Mouse (Mus musculus): Measurements from ENCODE around the gene Fcgr4.
"Not testable (repeated sequence)": the region's sequence is repeated elsewhere in the genome, so short reads cannot be mapped to it uniquely, and the experiment has no call there.

Fcgr4 gene

GRCm38 (mm10) chr1:171018737-171019136, at the start of gene Fcgr4:
Gene Fcgr4, plus strand, starts transcription at chr1:171018920.
- DNase-seq (ENCODE audit: low spot score), result no peak

GRCm38 (mm10) chr1:170972494-170972893, 46.2 kb upstream of the Fcgr4 start:
- no peak for DNase-seq (ENCODE audit: low spot score)

DNA sequence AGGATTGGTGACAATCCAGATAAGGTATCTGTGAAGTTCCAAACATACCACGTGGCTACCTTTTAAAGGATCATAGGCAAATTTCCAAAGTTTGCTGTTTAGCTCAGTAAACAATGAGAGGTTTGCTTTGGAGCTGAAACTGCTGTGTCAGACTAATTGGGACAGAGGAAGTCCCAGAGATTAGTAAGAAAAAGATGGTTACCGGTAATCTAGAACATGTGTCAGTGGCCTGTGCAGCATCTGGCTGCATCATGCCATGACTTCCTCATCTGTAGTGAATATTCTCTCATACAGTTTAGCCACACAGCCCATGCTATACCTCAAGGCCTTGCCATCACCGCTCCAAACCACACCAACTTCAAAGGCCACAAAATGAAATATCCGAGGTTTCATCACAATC, 45.8 kb upstream of the Fcgr4 start:
- no peak for DNase-seq (ENCODE audit: low spot score)

- DNase-seq (ENCODE audit: low spot score), result no peak
Observed at GRCm38 (mm10) chr1:170974171-170974570, 44.5 kb upstream of the Fcgr4 start.

- no peak for DNase-seq (ENCODE audit: low spot score)
Observed at GRCm38 (mm10) chr1:170974736-170975135, 44.0 kb upstream of the Fcgr4 start.

DNA sequence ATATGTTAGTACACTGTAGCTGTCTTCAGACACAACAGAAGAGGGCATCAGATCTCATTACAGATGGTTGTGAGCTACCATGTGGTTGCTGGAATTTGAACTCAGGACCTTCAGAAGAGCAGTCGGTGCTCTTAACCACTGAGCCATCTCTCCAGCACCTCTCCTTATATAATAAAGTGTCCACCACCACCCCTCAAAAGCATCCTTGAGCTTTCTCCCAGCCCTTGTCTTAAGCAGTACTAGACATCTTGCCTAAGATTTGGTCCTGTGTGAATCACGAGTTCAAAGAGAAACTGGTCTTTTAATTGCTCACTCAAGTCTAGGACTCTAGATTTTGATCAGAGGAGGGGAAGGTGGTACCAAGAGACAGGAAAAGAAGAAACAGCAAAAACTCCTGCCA, 43.4 kb upstream of the Fcgr4 start:
- DNase-seq (ENCODE audit: low spot score), result not testable (repeated sequence)

GRCm38 (mm10) chr1:170975751-170976161, 43.0 kb upstream of the Fcgr4 start:
- no peak for DNase-seq (ENCODE audit: low spot score)

- no peak for DNase-seq (ENCODE audit: low spot score)
Observed at GRCm38 (mm10) chr1:170976447-170976846, 42.3 kb upstream of the Fcgr4 start, which contains the start of gene Fcgr2b. Gene Fcgr2b, minus strand, starts transcription at chr1:170976547.

- DNase-seq (ENCODE audit: low spot score), result no peak
Observed at GRCm38 (mm10) chr1:170978601-170979000, 40.1 kb upstream of the Fcgr4 start.

DNA sequence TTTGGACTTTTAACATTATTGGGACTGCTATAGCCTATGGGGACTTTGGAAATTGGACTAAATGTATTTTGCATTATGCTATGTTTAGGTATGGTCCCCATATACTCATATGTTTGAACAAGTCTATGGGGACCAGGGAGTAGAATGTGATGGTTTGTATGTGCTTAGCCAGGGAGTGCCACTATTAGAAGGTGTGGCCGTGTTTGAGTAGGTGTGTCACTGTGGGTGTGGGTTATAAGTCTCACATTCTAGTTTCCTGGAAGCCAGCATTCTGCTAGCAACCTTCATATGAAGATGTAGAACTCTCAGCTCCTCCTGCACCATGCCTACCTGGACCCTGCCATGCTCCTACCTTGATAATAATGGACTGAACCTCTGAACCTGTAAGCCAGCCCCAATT, 37.0 kb upstream of the Fcgr4 start:
- not testable (repeated sequence) for DNase-seq (ENCODE audit: low spot score)

DNA sequence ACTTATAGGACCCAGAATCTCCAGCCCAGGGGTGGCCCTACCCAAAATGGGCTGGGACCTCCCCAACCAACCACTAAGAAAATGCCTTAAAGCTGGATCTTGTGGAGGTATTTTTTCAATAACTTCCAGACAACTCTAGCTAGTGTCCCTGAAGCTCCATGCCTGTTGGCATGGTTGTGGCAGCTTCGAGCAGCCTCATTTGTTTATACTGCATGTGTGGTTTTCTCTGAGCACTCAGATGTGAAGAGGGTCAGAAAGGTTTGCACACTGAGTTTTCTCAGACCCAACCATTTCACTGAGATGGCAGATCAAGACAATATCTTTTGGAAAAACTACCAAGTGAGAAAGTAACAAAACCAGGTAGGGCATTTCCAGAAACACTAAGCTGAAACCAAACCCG, 36.4 kb upstream of the Fcgr4 start:
- no peak for DNase-seq (ENCODE audit: low spot score)

DNA sequence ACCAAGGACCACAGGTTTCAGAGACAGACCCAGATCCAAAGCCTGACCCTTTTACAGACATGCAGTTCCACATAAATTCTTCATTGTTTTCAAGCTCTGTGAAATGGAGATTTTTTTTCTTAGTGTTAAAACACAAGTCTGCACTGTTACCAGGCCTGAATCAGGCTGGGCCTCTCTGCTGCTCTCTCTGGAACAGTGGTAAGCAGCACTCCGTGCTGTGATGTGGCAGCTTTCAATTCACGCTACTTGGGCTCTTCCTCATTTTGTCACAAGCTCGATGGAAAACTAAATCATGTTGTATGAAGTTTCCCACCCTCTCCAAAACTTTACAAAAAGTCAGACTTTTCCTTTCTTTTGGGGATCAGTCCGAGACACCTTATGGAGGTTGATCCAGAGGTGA, 35.7 kb upstream of the Fcgr4 start:
- no peak for DNase-seq (ENCODE audit: low spot score)

DNA sequence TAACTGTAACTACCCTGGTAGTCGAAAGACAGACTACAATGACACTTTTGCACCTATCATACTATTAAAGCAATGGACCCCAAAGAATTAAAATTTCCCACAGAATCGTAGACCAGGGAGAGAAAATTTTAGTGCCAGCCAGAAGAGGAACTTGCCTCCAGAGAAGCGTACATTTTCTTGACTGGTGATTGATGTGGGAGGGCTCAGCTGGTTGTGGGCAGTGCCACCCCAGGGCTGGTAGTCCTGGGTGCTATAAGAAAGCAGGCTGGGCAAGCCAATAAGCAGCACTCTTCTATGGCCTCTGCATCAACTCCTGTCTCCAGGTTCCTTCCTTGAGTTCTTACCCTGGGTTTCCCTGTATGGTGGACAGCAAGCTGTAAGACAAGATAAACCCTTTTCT, 33.6 kb upstream of the Fcgr4 start:
- DNase-seq (ENCODE audit: low spot score), result no peak

DNA sequence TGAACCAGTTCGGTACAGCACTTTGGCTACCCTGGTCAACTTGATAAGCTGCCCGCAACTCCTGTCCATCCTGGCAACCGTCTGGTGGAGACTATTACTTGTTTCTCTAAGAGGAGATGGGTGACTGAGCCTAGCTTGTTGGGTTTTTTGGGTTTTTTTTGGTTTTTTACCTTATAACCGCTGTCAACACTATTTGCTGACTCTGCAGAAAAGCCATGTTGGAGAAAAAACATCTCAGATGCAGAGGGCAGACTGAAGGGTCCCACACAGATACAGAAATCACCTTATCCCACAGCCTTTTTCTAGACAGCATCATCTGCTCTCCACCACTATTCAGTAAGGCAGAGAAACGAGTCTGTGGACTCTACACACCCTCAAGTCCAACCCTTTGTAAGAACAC, 32.9 kb upstream of the Fcgr4 start:
- no peak for DNase-seq (ENCODE audit: low spot score)

DNA sequence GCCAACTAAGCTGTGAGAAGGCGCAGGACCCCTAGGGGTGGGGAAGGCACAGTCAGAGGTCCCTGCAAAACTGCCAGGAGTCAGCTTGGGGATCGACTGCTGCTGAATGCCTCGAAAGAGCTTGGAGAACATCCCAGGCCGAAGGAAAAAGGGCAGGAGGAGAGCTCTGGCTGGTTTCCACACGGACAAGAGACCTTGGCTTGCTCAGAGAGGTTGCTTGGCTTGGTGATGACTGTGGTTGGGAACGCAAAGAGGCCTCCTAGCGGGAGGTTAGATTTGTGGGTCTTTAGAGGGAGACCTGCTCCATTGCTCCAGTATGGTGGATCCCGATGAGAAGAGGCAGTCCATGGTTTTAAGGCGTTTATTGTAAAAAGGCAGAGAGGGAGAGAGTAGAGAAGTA, 29.1 kb upstream of the Fcgr4 start:
- DNase-seq (ENCODE audit: low spot score), result no peak

GRCm38 (mm10) chr1:170992550-170992949, 26.2 kb upstream of the Fcgr4 start:
- DNase-seq (ENCODE audit: low spot score), result peak; percentile 54

DNA sequence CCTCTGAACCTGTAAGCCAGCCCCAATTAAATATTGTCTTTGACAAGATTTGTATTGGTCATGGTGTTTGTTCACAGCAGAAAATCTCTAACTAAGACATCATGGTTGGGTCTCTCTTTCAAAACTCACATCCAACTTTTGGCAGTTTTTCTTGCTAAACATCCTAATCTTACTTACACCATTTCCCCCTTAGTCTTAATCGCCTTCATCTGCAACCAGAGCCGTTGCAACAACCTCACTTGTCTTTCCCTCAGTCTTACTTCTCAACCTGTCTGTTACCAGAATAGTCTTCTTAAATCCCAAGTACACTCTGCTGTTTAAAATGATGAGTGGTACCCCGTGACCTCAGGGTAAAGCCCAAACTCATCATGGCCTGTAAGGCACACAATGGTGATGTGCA, 22.7 kb upstream of the Fcgr4 start:
- no peak for DNase-seq (ENCODE audit: low spot score)

DNA sequence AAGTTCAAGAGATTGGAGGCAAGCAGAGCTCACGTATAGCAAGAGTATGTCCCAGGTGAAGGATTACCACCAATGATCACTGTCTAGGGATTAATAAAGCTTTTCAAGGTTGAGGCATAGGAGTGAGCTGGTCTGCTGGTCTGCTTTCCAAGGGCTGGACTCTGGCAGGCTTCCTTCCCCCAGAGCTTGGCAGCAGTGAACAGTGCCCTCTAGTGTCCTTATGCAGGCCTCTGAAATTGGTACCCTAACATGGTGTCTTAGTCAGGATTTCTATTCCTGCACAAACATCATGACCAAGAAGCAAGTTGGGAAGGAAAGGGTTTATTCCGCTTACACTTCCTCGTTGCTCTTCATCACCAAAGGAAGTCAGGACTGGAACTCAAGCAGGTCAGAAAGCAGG, 22.0 kb upstream of the Fcgr4 start:
- peak; percentile 83 for DNase-seq (ENCODE audit: low spot score)

- DNase-seq (ENCODE audit: low spot score), result peak; percentile 41
Observed at GRCm38 (mm10) chr1:170997756-170998655, 20.7 kb upstream of the Fcgr4 start.

DNA sequence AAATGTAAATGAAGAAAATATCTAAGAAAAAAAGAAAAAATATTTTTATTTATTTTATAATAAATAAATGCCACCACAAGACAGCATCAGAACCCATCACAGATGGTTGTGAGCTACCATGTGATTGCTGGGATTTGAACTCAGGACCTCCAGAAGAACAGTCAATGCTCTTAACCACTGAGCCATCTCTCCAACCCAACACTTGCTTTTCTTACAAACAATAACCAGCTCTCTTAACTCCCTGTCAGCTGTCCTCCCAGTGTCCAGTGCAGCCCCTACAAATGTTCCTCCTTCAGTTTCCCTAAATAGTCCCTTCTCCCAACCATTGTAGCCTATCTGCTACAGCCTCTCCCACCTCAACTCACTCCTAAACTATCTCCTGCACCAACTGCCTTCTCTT, 18.9 kb upstream of the Fcgr4 start:
- DNase-seq (ENCODE audit: low spot score), result no peak

DNA sequence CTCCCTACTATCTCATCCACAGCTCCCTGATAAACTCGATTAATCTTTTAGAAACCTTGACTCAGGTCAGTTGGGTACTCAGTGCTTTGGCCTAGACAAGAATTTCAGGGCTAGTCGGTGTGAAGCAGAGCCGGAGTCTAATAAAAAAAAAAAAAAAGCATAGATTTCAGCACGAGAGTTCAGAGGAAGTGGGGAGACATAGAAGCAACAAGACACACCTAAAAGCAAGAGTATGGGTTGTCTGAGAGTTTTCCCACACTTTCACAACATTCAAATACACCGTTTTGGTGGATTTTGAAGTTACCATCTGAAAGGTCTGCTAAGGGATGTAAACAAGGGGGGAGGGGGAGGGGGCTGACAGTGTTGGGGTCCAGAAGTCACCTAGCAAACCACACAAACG, 13.6 kb upstream of the Fcgr4 start:
- no peak for DNase-seq (ENCODE audit: low spot score)

- DNase-seq (ENCODE audit: low spot score), result no peak
Observed at GRCm38 (mm10) chr1:171005586-171005985, 13.1 kb upstream of the Fcgr4 start.

- no peak for DNase-seq (ENCODE audit: low spot score)
Observed at GRCm38 (mm10) chr1:171006335-171006734, 12.4 kb upstream of the Fcgr4 start.

DNA sequence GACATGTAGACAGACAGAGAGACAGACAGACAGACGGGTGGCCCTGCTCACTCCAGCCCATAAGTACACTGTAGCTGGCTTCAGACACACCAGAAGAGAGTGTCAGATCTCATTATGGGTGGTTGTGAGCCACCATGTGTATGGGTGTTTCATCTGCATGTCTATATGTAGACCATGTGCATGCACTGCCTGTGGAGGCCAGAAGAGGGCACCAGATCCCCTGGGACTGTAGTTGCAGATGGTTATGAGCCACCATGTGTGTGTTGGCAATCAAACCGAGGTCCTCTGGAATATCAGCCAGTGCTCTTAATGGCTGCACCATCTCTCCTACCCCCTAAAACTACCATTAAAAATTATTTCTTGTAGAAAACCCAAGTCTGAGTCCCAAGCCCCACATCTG, 11.8 kb upstream of the Fcgr4 start:
- DNase-seq (ENCODE audit: low spot score), result no peak

All from retina, embryonic 14.5 days (tissue).